Mouse (Mus musculus) G1E (cell line): ENCODE results near the gene Taf5.
A peak's percentile ranks its signal among the peaks of the same experiment; 100 is the strongest.

Experiments used
- CTCF ChIP-seq: IDR thresholded peaks from 2 replicates; pipeline ENCODE4 v1.5.1; 2012; ENCODE audit warnings: low read depth, low read length, inconsistent platforms, mixed read lengths
- GATA2 ChIP-seq: IDR thresholded peaks from 2 replicates; pipeline ENCODE4 v1.6.1; 2012; ENCODE audit warnings: low read depth, low read length, inconsistent platforms, borderline replicate concordance
- POLR2AphosphoS5 ChIP-seq: IDR thresholded peaks from 2 replicates; pipeline ENCODE4 v1.6.1; 2012; ENCODE audit warnings: low read depth, low read length, inconsistent platforms; ENCODE audit not compliant: insufficient replicate concordance
- TAL1 ChIP-seq: conservative IDR thresholded peaks from 2 replicates; pipeline ENCODE4 v1.6.1; 2012; ENCODE audit warnings: low read depth, low read length, inconsistent platforms, mixed read lengths

DNA sequence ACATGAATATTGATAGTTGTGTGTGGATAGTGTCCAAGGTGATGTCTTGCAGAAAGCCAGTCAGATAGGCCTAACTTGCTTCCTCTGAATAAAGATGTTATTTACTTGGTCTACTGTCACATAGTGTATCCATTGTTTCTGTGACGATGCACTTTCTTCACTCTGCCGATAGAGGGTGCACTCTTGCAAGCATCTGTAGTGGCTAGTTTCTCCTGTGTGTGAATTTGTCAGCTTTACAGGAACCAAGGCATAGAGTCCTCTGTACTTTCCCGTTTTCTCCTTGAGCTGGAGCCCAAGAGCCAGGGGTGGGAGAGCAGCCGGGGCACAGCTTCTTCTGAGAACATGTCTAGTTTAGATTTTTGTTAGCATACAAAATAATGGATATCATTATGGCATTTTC lies 53.5 kb downstream of the Taf5 start:
- peak; percentile 67 for TF ChIP-seq CTCF
- no peak for TF ChIP-seq TAL1
- TF ChIP-seq POLR2AphosphoS5: no peak
- TF ChIP-seq GATA2: no peak
